Mouse (Mus musculus): ENCODE measurements around the gene Psmb6. TPM values are rescaled to one million over a fixed set of nuclear protein-coding genes. Genes with fewer than 3 reads are reported as not detected.
"Not testable (repeated sequence)": the region's sequence is repeated elsewhere in the genome, so short reads cannot be mapped to it uniquely, and the experiment has no call there.

Psmb6 gene
- polyA plus RNA-seq, 1 experiment from 2014 or later, result 657 TPM

GRCm38 (mm10) chr11:70570614-70571013 is 45.4 kb downstream of the Psmb6 start:
- ATAC-seq (ENCODE audit: insufficient number of reproducible peaks, insufficient read depth, low FRiP score, low read depth); H3K4me3 ChIP-seq (ENCODE audit: control insufficient read depth in 1 of 2, insufficient read depth in 1 of 2, low read depth in 1 of 2, low read length in 2 of 2); H3K27ac ChIP-seq (replicated peaks in 1 of 2; ENCODE audit: control insufficient read depth in 1 of 2, insufficient read depth in 1 of 2, low read depth in 2 of 2, low read length in 2 of 2); H3K4me2 ChIP-seq (ENCODE audit: low read length); H3K9me3 ChIP-seq (ENCODE audit: control insufficient read depth, low read length); H3K27me3 ChIP-seq (ENCODE audit: control insufficient read depth, insufficient read depth, low read length); H3K9ac ChIP-seq (ENCODE audit: low read length); H3K36me3 ChIP-seq (ENCODE audit: control insufficient read depth, insufficient read depth, low read length): not testable (repeated sequence)
- WGBS, result 37% methylated on average over 1 of the region's 1 CpGs
- H3K4me1 ChIP-seq (ENCODE audit: control insufficient read depth in 2 of 2, insufficient read depth in 2 of 2, low read length in 2 of 2), result peaks cover 3 to 17% of the 10 kb centered on the region in 2 experiments

GRCm38 (mm10) chr11:70571641-70572040 is 46.5 kb downstream of the Psmb6 start:
- H3K4me2 ChIP-seq (ENCODE audit: low read length), result no peak overlapping the region
- ATAC-seq (ENCODE audit: insufficient number of reproducible peaks, insufficient read depth, low FRiP score, low read depth), result no peak

GRCm38 (mm10) chr11:70572348-70572902 is 47.3 kb downstream of the Psmb6 start:
- Histone ChIP-seq H3K9me3 (ENCODE audit: control insufficient read depth, low read length) (no peaks in the 10 kb centered on the region), H3K4me1 (ENCODE audit: control insufficient read depth in 2 of 2, insufficient read depth in 2 of 2, low read length in 2 of 2) (peaks cover 3 to 10% of the 10 kb centered on the region in 2 experiments), H3K9ac (ENCODE audit: low read length) (no peak overlapping the region), H3K27ac (replicated peaks in 1 of 2; ENCODE audit: control insufficient read depth in 1 of 2, insufficient read depth in 1 of 2, low read depth in 2 of 2, low read length in 2 of 2) (no peak overlapping the region), H3K27me3 (ENCODE audit: control insufficient read depth, insufficient read depth, low read length) (no peaks in the 10 kb centered on the region), H3K4me3 (ENCODE audit: control insufficient read depth in 1 of 2, insufficient read depth in 1 of 2, low read depth in 1 of 2, low read length in 2 of 2) (no peak overlapping the region), H3K36me3 (ENCODE audit: control insufficient read depth, insufficient read depth, low read length) (no peaks in the 10 kb centered on the region), H3K4me2 (ENCODE audit: low read length) (no peak overlapping the region)
- WGBS, result 57% methylated on average over 5 of the region's 5 CpGs
- ATAC-seq (ENCODE audit: insufficient number of reproducible peaks, insufficient read depth, low FRiP score, low read depth), result no peak

More at GRCm38 (mm10) chr11:70571641-70572040, 46.5 kb downstream of the Psmb6 start:
- H3K9ac ChIP-seq (ENCODE audit: low read length), result no peak overlapping the region
- H3K4me3 ChIP-seq (ENCODE audit: control insufficient read depth in 1 of 2, insufficient read depth in 1 of 2, low read depth in 1 of 2, low read length in 2 of 2), result no peak overlapping the region
- no peaks in the 10 kb centered on the region for H3K9me3 ChIP-seq (ENCODE audit: control insufficient read depth, low read length)
- peaks cover 3 to 14% of the 10 kb centered on the region in 2 experiments for H3K4me1 ChIP-seq (ENCODE audit: control insufficient read depth in 2 of 2, insufficient read depth in 2 of 2, low read length in 2 of 2)
- no peaks in the 10 kb centered on the region for H3K36me3 ChIP-seq (ENCODE audit: control insufficient read depth, insufficient read depth, low read length)
- no peaks in the 10 kb centered on the region for H3K27me3 ChIP-seq (ENCODE audit: control insufficient read depth, insufficient read depth, low read length)
- WGBS, result 87% methylated on average over 1 of the region's 1 CpGs
- H3K27ac ChIP-seq (replicated peaks in 1 of 2; ENCODE audit: control insufficient read depth in 1 of 2, insufficient read depth in 1 of 2, low read depth in 2 of 2, low read length in 2 of 2), result no peak overlapping the region

- ATAC-seq (ENCODE audit: insufficient number of reproducible peaks, insufficient read depth, low FRiP score, low read depth), result no peak
- H3K4me1 ChIP-seq (ENCODE audit: control insufficient read depth in 2 of 2, insufficient read depth in 2 of 2, low read length in 2 of 2), result peaks cover 3 to 10% of the 10 kb centered on the region in 2 experiments
Measured at GRCm38 (mm10) chr11:70573872-70574271, 48.7 kb downstream of the Psmb6 start.

GRCm38 (mm10) chr11:70577201-70577600 is 52.0 kb downstream of the Psmb6 start:
- Histone ChIP-seq H3K4me2 (ENCODE audit: low read length) (no peak overlapping the region), H3K27me3 (ENCODE audit: control insufficient read depth, insufficient read depth, low read length) (no peaks in the 10 kb centered on the region), H3K27ac (replicated peaks in 1 of 2; ENCODE audit: control insufficient read depth in 1 of 2, insufficient read depth in 1 of 2, low read depth in 2 of 2, low read length in 2 of 2) (no peak overlapping the region), H3K9ac (ENCODE audit: low read length) (no peak overlapping the region), H3K9me3 (ENCODE audit: control insufficient read depth, low read length) (no peaks in the 10 kb centered on the region), H3K36me3 (ENCODE audit: control insufficient read depth, insufficient read depth, low read length) (no peaks in the 10 kb centered on the region), H3K4me1 (ENCODE audit: control insufficient read depth in 2 of 2, insufficient read depth in 2 of 2, low read length in 2 of 2) (peaks cover 2 to 17% of the 10 kb centered on the region in 2 experiments; a peak in 3 of 4 replicates), H3K4me3 (ENCODE audit: control insufficient read depth in 1 of 2, insufficient read depth in 1 of 2, low read depth in 1 of 2, low read length in 2 of 2) (no peak overlapping the region)
- no peak for ATAC-seq (ENCODE audit: insufficient number of reproducible peaks, insufficient read depth, low FRiP score, low read depth)
- 80% methylated on average over 3 of the region's 3 CpGs for WGBS

More at GRCm38 (mm10) chr11:70573872-70574271, 48.7 kb downstream of the Psmb6 start:
- WGBS, result 79% methylated on average over 6 of the region's 6 CpGs
- H3K4me3 ChIP-seq (ENCODE audit: control insufficient read depth in 1 of 2, insufficient read depth in 1 of 2, low read depth in 1 of 2, low read length in 2 of 2), result no peak overlapping the region
- no peaks in the 10 kb centered on the region for H3K27me3 ChIP-seq (ENCODE audit: control insufficient read depth, insufficient read depth, low read length)
- H3K4me2 ChIP-seq (ENCODE audit: low read length), result no peak overlapping the region
- no peaks in the 10 kb centered on the region for H3K9me3 ChIP-seq (ENCODE audit: control insufficient read depth, low read length)
- H3K27ac ChIP-seq (replicated peaks in 1 of 2; ENCODE audit: control insufficient read depth in 1 of 2, insufficient read depth in 1 of 2, low read depth in 2 of 2, low read length in 2 of 2), result no peak overlapping the region
- H3K36me3 ChIP-seq (ENCODE audit: control insufficient read depth, insufficient read depth, low read length), result no peaks in the 10 kb centered on the region
- H3K9ac ChIP-seq (ENCODE audit: low read length), result no peak overlapping the region

Other genes with a start within 250 kb of the Psmb6 start
- gene Alox12e, start 202.7 kb upstream of the Psmb6 start, polyA plus RNA-seq (2014; fragmentation: Nextera tagmentation; extraction: Ambion mirVana), result not detected in 2 replicates
- 0.13 TPM in 1 of 2 replicates, not detected in the other for gene Alox15, start 173.3 kb upstream of the Psmb6 start, polyA plus RNA-seq (2014; fragmentation: Nextera tagmentation; extraction: Ambion mirVana)
- 17.8 and 17.9 TPM in 2 replicates for gene Pelp1, start 115.3 kb upstream of the Psmb6 start, polyA plus RNA-seq (2014; fragmentation: Nextera tagmentation; extraction: Ambion mirVana)
- gene Arrb2, start 92.7 kb upstream of the Psmb6 start, polyA plus RNA-seq (2014; fragmentation: Nextera tagmentation; extraction: Ambion mirVana), result 5.4 and 8.6 TPM in 2 replicates
- gene Med11, start 73.4 kb upstream of the Psmb6 start, polyA plus RNA-seq (2014; fragmentation: Nextera tagmentation; extraction: Ambion mirVana), result 25.1 and 26.8 TPM in 2 replicates
- 0.95 and 2.0 TPM in 2 replicates for gene Zmynd15, start 65.9 kb upstream of the Psmb6 start, polyA plus RNA-seq (2014; fragmentation: Nextera tagmentation; extraction: Ambion mirVana)
- 9.4 and 10.3 TPM in 2 replicates for gene Cxcl16, start 65.4 kb upstream of the Psmb6 start, polyA plus RNA-seq (2014; fragmentation: Nextera tagmentation; extraction: Ambion mirVana)
- 8.7 and 10.5 TPM in 2 replicates for gene Tm4sf5, start 20.1 kb upstream of the Psmb6 start, polyA plus RNA-seq (2014; fragmentation: Nextera tagmentation; extraction: Ambion mirVana)
- 0.32 and 0.43 TPM in 2 replicates for gene Vmo1, start 10.8 kb upstream of the Psmb6 start, polyA plus RNA-seq (2014; fragmentation: Nextera tagmentation; extraction: Ambion mirVana)
- gene Gltpd2, start 6.2 kb upstream of the Psmb6 start, polyA plus RNA-seq (2014; fragmentation: Nextera tagmentation; extraction: Ambion mirVana), result 0.27 and 0.49 TPM in 2 replicates
- gene Gm40193, start 7.6 kb downstream of the Psmb6 start, polyA plus RNA-seq (2014; fragmentation: Nextera tagmentation; extraction: Ambion mirVana), result not detected in 2 replicates
- gene Pld2, start 14.7 kb downstream of the Psmb6 start, polyA plus RNA-seq (2014; fragmentation: Nextera tagmentation; extraction: Ambion mirVana), result 11.1 and 11.7 TPM in 2 replicates
- gene Mink1, start 37.5 kb downstream of the Psmb6 start, polyA plus RNA-seq (2014; fragmentation: Nextera tagmentation; extraction: Ambion mirVana), result 12.7 and 13.2 TPM in 2 replicates
- not detected in 2 replicates for gene 4930544D05Rik, start 90.5 kb downstream of the Psmb6 start, polyA plus RNA-seq (2014; fragmentation: Nextera tagmentation; extraction: Ambion mirVana)
- not detected in 2 replicates for gene Chrne, start 93.8 kb downstream of the Psmb6 start, polyA plus RNA-seq (2014; fragmentation: Nextera tagmentation; extraction: Ambion mirVana)
- 0.74 and 1.2 TPM in 2 replicates for gene Gp1ba, start 113.8 kb downstream of the Psmb6 start, polyA plus RNA-seq (2014; fragmentation: Nextera tagmentation; extraction: Ambion mirVana)
- 73.2 and 75.9 TPM in 2 replicates for gene Rnf167, start 121.9 kb downstream of the Psmb6 start, polyA plus RNA-seq (2014; fragmentation: Nextera tagmentation; extraction: Ambion mirVana)
- 290 and 303 TPM in 2 replicates for gene Slc25a11, start 122.1 kb downstream of the Psmb6 start, polyA plus RNA-seq (2014; fragmentation: Nextera tagmentation; extraction: Ambion mirVana)
- 1,353 and 1,384 TPM in 2 replicates for gene Pfn1, start 129.3 kb downstream of the Psmb6 start, polyA plus RNA-seq (2014; fragmentation: Nextera tagmentation; extraction: Ambion mirVana)
- gene Eno3, start 131.8 kb downstream of the Psmb6 start, polyA plus RNA-seq (2014; fragmentation: Nextera tagmentation; extraction: Ambion mirVana), result 468 and 495 TPM in 2 replicates
- gene Spag7, start 144.0 kb downstream of the Psmb6 start, polyA plus RNA-seq (2014; fragmentation: Nextera tagmentation; extraction: Ambion mirVana), result 177 TPM in 2 replicates
- 13.7 and 13.8 TPM in 2 replicates for gene Camta2, start 162.7 kb downstream of the Psmb6 start, polyA plus RNA-seq (2014; fragmentation: Nextera tagmentation; extraction: Ambion mirVana)
- gene Inca1, start 174.8 kb downstream of the Psmb6 start, polyA plus RNA-seq (2014; fragmentation: Nextera tagmentation; extraction: Ambion mirVana), result 2.1 and 2.7 TPM in 2 replicates
- 13.9 and 18.9 TPM in 2 replicates for gene Kif1c, start 175.2 kb downstream of the Psmb6 start, polyA plus RNA-seq (2014; fragmentation: Nextera tagmentation; extraction: Ambion mirVana)
- 9.3 and 9.9 TPM in 2 replicates for gene Zfp3, start 238.8 kb downstream of the Psmb6 start, polyA plus RNA-seq (2014; fragmentation: Nextera tagmentation; extraction: Ambion mirVana)

Measured in heart, embryonic 14.5 days (tissue).